Mouse (Mus musculus) cerebellum, adult 2 months (tissue): ENCODE data around the gene Map2.

Source experiments
- CTCF ChIP-seq: fragments of 200-500 bp; IDR thresholded peaks from 2 replicates; pipeline ENCODE4 v1.5.1; 2011; ENCODE audit warnings: low read depth, mild to moderate bottlenecking, control low read depth, low read length, moderate library complexity, borderline replicate concordance; ENCODE audit not compliant: insufficient read depth
- POLR2A ChIP-seq: fragments of 200-500 bp; IDR thresholded peaks from 2 replicates; pipeline ENCODE4 v1.6.1; 2011; ENCODE audit warnings: low read length, control low read depth, borderline replicate concordance; ENCODE audit not compliant: insufficient read depth

DNA sequence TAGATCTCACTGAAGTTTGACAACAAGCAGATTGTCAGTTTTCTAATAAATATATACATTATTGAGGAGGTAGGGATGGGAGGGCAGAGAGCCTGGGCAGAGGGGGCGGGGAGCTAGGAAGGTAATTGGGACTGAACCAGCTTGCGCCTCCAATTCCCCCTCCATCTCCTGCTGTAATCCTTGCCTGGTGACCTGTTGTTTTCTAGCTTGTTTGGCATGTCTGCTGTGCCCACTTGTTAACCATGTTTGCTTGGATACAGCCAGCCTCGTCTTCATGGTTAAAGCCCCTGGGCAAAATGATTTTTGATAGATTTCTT is 293.6 kb downstream of the Map2 start:
- no peak for TF ChIP-seq CTCF
- TF ChIP-seq POLR2A, result 0 out of 2 replicates have a peak, but pooled peaks have one; percentile 1
